Mouse (Mus musculus): ENCODE measurements around the gene Mark4.

GRCm38 (mm10) chr7:19496214-19496555 is 37.6 kb upstream of the Mark4 start:
- no peak for TF ChIP-seq EP300 (IDR thresholded peaks at IDR 0.05; ENCODE audit: low read depth)
- TF ChIP-seq CTCF (IDR thresholded peaks at IDR 0.05; ENCODE audit: low read depth) = no peak
